Mouse (Mus musculus) CD4-positive, CD25-positive, alpha-beta regulatory T cell, adult 2 months (primary cell): ENCODE measurements around the gene Ap3d1.

Source experiments
- DNase-seq: peaks from one replicate; pipeline ENCODE4 v3.0.0-alpha.2; 2012; ENCODE audit warnings: low read depth, low spot score

Ap3d1 gene

GRCm38 (mm10) chr10:80757717-80758116 is 15.7 kb upstream of the Ap3d1 start:
- peak; percentile 87 for DNase-seq

- peak; percentile 42 for DNase-seq
Measured at GRCm38 (mm10) chr10:80756967-80757366, 14.9 kb upstream of the Ap3d1 start.

GRCm38 (mm10) chr10:80756509-80756908 is 14.4 kb upstream of the Ap3d1 start:
- DNase-seq = no peak

GRCm38 (mm10) chr10:80756099-80756498 is 14.0 kb upstream of the Ap3d1 start:
- no peak for DNase-seq

GRCm38 (mm10) chr10:80755291-80756015 is 13.4 kb upstream of the Ap3d1 start:
- no peak for DNase-seq

- peak; percentile 100 for DNase-seq
Measured at GRCm38 (mm10) chr10:80754594-80755290, 12.7 kb upstream of the Ap3d1 start, which contains the start of gene Dot1l. Dot1l (plus strand) TSS chr10:80755206.

GRCm38 (mm10) chr10:80752079-80752625 is 10.1 kb upstream of the Ap3d1 start:
- DNase-seq = peak; percentile 84

- DNase-seq = peak; percentile 78
Measured at GRCm38 (mm10) chr10:80751188-80751832, 9.2 kb upstream of the Ap3d1 start.

- DNase-seq = peak; percentile 74
Measured at GRCm38 (mm10) chr10:80748609-80749008, 6.5 kb upstream of the Ap3d1 start.

GRCm38 (mm10) chr10:80747410-80747809 is 5.3 kb upstream of the Ap3d1 start:
- peak; percentile 89 for DNase-seq

- DNase-seq = peak; percentile 51
Measured at GRCm38 (mm10) chr10:80744262-80744661, 2.2 kb upstream of the Ap3d1 start.

GRCm38 (mm10) chr10:80741634-80742179 is 357 bp downstream of the Ap3d1 start:
- DNase-seq = no peak

- peak; percentile 22 for DNase-seq
Measured at GRCm38 (mm10) chr10:80741146-80741545, 918 bp downstream of the Ap3d1 start.

- DNase-seq = peak; percentile 56
Measured at GRCm38 (mm10) chr10:80738657-80739056, 3.4 kb downstream of the Ap3d1 start.

GRCm38 (mm10) chr10:80736731-80737130 is 5.3 kb downstream of the Ap3d1 start:
- DNase-seq = no peak

GRCm38 (mm10) chr10:80732611-80733101 is 9.4 kb downstream of the Ap3d1 start:
- no peak for DNase-seq

- DNase-seq = no peak
Measured at GRCm38 (mm10) chr10:80727369-80728127, 14.5 kb downstream of the Ap3d1 start.

- DNase-seq = no peak
Measured at GRCm38 (mm10) chr10:80717281-80717680, 24.8 kb downstream of the Ap3d1 start.

- DNase-seq = no peak
Measured at GRCm38 (mm10) chr10:80710834-80711233, 31.2 kb downstream of the Ap3d1 start.

GRCm38 (mm10) chr10:80705479-80705878 is 36.6 kb downstream of the Ap3d1 start:
- DNase-seq = no peak

- DNase-seq = no peak
Measured at GRCm38 (mm10) chr10:80705033-80705432, 37.0 kb downstream of the Ap3d1 start.
